ENCODE assay signal across 8 mouse cellular contexts in genomic region chr3:51701281-51701751, GRCm38 (mm10). TPM values are rescaled to one million over a fixed set of nuclear protein-coding genes. Genes with fewer than 3 reads are reported as not detected.
DNase-seq lines count a peak whose midpoint lies in the region; TF ChIP-seq lines count a peak whose summit lies in the region.

No protein-coding gene starts in this region.

- peak; percentile 58 for TF ChIP-seq CTCF in cortical plate, adult 2 months (IDR thresholded peaks at IDR 0.05; ENCODE audit: extremely low read depth, insufficient read depth, low read length)

- H3K9me3 ChIP-seq in megakaryocyte, embryonic 14.5 days, result no peaks in the 10 kb centered on the region

- peak overlapping the region; percentile 23 for H3K4me3 ChIP-seq in cortical plate, adult 2 months (ENCODE audit: insufficient read depth, low read length)
- peak overlapping the region; percentile 93 for H3K4me3 ChIP-seq in megakaryocyte, embryonic 14.5 days (replicated peaks)

- peak; percentile 77 to 88 for DNase-seq in adrenal gland, adult (ENCODE audit: inconsistent age in 2 of 2, low spot score in 1 of 2)
- DNase-seq in gastrocnemius, postnatal 10 days, result peak; percentile 70
- DNase-seq in induced T-regulatory cell, adult 2 months (ENCODE audit: low read depth), result peak; percentile 77
- peak; percentile 46 to 63 for DNase-seq in left cerebral cortex, adult 8-10 months (ENCODE audit: low spot score in 2 of 2)
- peak; percentile 85 to 89 for DNase-seq in right cerebral cortex, postnatal 10 days (ENCODE audit: low spot score in 2 of 2)
- peak; percentile 82 for DNase-seq in yolk sac, embryonic 10.5 days (ENCODE audit: low spot score)

- TF ChIP-seq POLR2A in cortical plate, adult 2 months (IDR thresholded peaks at IDR 0.05; ENCODE audit: extremely low read depth, insufficient read depth, low read length), result no peak

- H3K27ac ChIP-seq in cortical plate, adult 2 months (ENCODE audit: insufficient read depth, low read length), result no peak overlapping the region

- H3K4me1 ChIP-seq in cortical plate, adult 2 months (ENCODE audit: control insufficient read depth, insufficient read depth, low read length), result no peaks in the 10 kb centered on the region
- peaks cover 76% of the 10 kb centered on the region for H3K4me1 ChIP-seq in megakaryocyte, embryonic 14.5 days

- peaks cover 26% of the 10 kb centered on the region for H3K36me3 ChIP-seq in megakaryocyte, embryonic 14.5 days (replicated peaks; ENCODE audit: low read length)

- no peaks in the 10 kb centered on the region for H3K27me3 ChIP-seq in megakaryocyte, embryonic 14.5 days (replicated peaks)

RNA-seq across cellular contexts. Expression of gene Mgst2, which starts 41.2 kb away (rescaled TPM):
- 0.13 and 0.40 TPM in 2 replicates for polyA plus RNA-seq in cortical plate, adult 2 months (2012; rRNA removed)
- total RNA-seq in gastrocnemius, postnatal 10 days (2021), result 1 to 10 TPM in 1 of 2 experiments, under 1 TPM in 1; 0.99 to 1.4 TPM
- under 1 TPM in 1 of 4 experiments, not detected in 3; 0.72 TPM for total RNA-seq in left cerebral cortex, adult 8-10 months (2022)
- 1.1 TPM in 1 of 2 replicates, not detected in the other for polyA plus RNA-seq in megakaryocyte, embryonic 14.5 days (2012; ENCODE audit: insufficient read depth, low replicate concordance)
